Mouse (Mus musculus) thymus, adult 2 months (tissue): Measurements from ENCODE around the gene Rhbdf2.

Experiments used
- CTCF ChIP-seq: fragments of 200-500 bp; IDR thresholded peaks from 2 replicates; pipeline ENCODE4 v1.5.1; 2012; ENCODE audit warnings: mild to moderate bottlenecking, control low read depth, low read length, moderate library complexity, borderline replicate concordance; ENCODE audit not compliant: control insufficient read depth, poor library complexity, insufficient read depth; ENCODE audit errors: extremely low read depth
- POLR2A ChIP-seq: fragments of 200-500 bp; IDR thresholded peaks from 2 replicates; pipeline ENCODE4 v1.6.1; 2012; ENCODE audit warnings: mild to moderate bottlenecking, low read length, control low read depth, moderate library complexity; ENCODE audit not compliant: control insufficient read depth, poor library complexity, insufficient read depth; ENCODE audit errors: extremely low read depth

GRCm38 (mm10) chr11:116556308-116556707, 70.5 kb downstream of the Rhbdf2 start:
- TF ChIP-seq POLR2A = no peak
- TF ChIP-seq CTCF = no peak
